Mouse (Mus musculus) CD4-positive naive resting alpha-beta T cell, adult 57 days (primary cell): ENCODE data around the gene 4921504E06Rik. TPM values are rescaled to one million over a fixed set of nuclear protein-coding genes. Genes with fewer than 3 reads are reported as not detected.

Source experiments
- total RNA-seq: library from RNA; stranded (reverse); gene quantifications from one replicate; pipeline ENCODE4 v1.2.4, GENCODE M21; 2023

Gene 4921504E06Rik
- not detected for total RNA-seq

GRCm38 (mm10) chr2:19553821-19554592 is at the start of gene 4921504E06Rik:
Gene 4921504E06Rik, minus strand, starts transcription at chr2:19553914.

GRCm38 (mm10) chr2:19444931-19445831 is 108.5 kb downstream of the 4921504E06Rik start, which contains the start of gene Ptf1a:
Gene Ptf1a, plus strand, starts transcription at chr2:19445663.

Other genes starting within 250 kb of the 4921504E06Rik start
- gene Msrb2, start 182.5 kb downstream of the 4921504E06Rik start, total RNA-seq: 8.5 TPM
- not detected for gene Ptf1a, start 108.3 kb downstream of the 4921504E06Rik start, total RNA-seq
- 110 TPM for gene Otud1, start 103.8 kb upstream of the 4921504E06Rik start, total RNA-seq